10 mouse cellular contexts compared by ENCODE assay signal in the genomic region with DNA sequence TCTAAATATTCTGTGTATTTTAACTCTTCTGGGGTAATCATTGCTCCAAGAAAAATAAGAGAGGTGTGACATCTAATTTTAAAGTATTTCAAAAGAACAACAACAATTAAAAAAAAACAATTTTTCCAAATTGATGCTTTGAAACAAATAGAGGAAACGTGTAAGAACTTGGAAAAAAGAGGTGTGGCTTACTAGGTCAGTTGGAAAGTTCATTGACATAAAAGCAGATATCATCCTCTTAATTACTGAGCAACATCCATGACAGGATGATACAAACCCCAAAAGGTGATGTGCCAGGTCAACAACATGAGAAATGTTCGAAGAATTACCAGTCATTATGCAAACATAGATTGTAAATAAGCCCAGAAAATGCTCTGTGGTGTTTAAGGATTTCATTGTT. TPM values are rescaled to one million over a fixed set of nuclear protein-coding genes. Genes with fewer than 3 reads are reported as not detected.
"Had no signal": no experiment of that assay in that cellular context is flagged by ENCODE, and none has a peak within 500 bp of the region (broad histone marks: within the 10 kb centered on the region; RNA-seq: fewer than 3 reads in every experiment).

TSS of gene Gm16485 (plus strand) at position 301 of the 400 bp plus-strand sequence.

- DNase-seq: lung, adult 2 months; lung, postnatal 14 days; lung, postnatal 36 days; right cerebral cortex, postnatal 14 days; thymus, adult 2 months; thymus, postnatal 25 days; thymus, postnatal 4 days had no signal

RNA-seq across cellular contexts. Expression of gene Gm16485, which starts in this region (rescaled TPM):
- total RNA-seq: megakaryocyte progenitor cell, adult 5-6 weeks; monocyte, adult 5-6 weeks; neutrophil, adult 5-6 weeks had no signal
